Mouse (Mus musculus): ENCODE results near the gene Arl5b. TPM values are rescaled to one million over a fixed set of nuclear protein-coding genes. Genes with fewer than 3 reads are reported as not detected.

The Arl5b gene
- 1 to 10 TPM in 1 of 2 experiments, under 1 TPM in 1; 0.55 to 3.2 TPM for polyA plus RNA-seq (2012; fragmentation: generic; extraction: Trizol)

DNA sequence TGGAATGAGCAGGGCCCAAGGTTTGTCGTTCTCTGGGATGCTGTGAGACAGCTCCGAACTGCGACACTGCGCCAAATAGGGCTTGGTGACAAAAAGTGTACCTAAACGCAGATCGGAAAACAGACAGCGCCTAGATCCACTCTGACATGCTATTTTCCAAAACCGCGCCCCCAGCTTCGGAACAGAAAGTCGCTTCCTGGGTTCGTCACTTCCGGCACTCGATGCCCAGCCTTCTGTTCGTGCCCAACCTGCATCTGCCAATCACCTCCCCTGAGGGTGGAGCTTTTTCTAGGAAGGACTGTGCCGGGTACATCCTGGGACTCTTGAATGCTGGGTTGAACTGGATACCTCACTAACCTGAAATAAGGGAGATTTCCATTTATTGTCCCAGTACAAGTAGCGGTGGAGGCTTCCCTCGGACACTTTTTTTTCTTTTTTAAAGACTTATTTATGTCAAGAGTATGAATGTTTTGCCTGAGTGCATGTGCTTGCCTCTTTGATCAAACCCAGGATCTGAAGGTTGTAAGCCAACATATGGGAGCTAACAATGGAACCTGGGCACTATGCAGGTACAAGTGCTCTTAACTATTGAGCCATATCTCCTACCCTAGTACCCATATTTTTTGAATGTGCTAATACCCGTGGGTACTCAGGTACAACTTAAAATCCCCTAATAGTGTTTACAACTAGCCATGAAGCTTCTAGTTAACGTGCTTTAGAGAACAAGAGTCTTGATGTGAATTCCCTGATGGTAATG, at the start of gene Arl5b:
TSS of gene Arl5b (plus strand) at position 279 of the 757 bp plus-strand sequence.

DNA sequence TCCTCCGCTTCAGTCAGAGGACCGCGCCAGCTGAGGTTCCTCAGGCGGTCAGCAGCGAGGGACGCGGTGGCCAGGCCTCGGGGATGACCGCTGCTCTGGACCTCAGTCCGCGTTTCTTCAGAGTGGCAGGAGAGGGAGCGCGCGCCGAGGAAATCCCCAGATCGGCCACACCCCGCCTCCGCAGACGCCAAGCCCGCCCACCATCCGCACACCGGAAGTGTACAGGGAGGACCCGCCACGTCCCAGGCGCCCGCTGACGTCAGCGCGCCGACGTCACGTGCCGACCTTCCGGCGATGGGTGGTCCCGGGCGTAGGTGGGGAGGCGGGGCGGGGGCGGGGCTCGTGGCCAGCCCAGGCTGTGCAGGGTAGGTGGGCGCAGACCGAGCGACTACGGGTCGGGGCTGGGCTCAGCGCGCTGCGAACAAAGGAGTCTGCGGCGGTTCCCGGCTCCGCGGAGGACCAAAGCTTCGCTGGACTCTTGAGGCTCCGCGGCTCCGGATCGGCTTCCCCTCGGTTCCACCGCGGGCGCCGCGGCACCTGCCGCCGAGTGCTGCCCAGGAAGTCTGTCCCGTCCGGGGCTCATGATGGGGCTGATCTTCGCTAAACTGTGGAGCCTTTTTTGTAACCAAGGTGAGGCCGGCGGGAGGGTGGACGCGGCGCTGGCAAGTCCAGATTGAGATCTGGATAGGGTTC, 5.9 kb downstream of the Arl5b start, which contains the start of gene Nsun6:
TSS of gene Nsun6 (minus strand) at position 125 of the 693 bp plus-strand sequence.

Other genes with a start within 250 kb of the Arl5b start
- gene Nsun6, start 5.7 kb downstream of the Arl5b start, polyA plus RNA-seq (2012; fragmentation: generic; extraction: Trizol) = 1 to 10 TPM in 1 of 2 experiments, under 1 TPM in 1; 0.36 to 4.6 TPM